Mouse (Mus musculus): ENCODE measurements around the gene Rcan1.

Gene Rcan1

GRCm38 (mm10) chr16:92470706-92471105, at the start of gene Rcan1:
Gene Rcan1 (minus strand): TSS chr16:92470867.
- peak; percentile 65 for DNase-seq (ENCODE audit: low read depth, low spot score)

GRCm38 (mm10) chr16:92519820-92520492, 49.3 kb upstream of the Rcan1 start:
- peak; percentile 77 for DNase-seq (ENCODE audit: low read depth, low spot score)

- no peak for DNase-seq (ENCODE audit: low read depth, low spot score)
Measured at GRCm38 (mm10) chr16:92518718-92519117, 48.1 kb upstream of the Rcan1 start.

- no peak for DNase-seq (ENCODE audit: low read depth, low spot score)
Measured at GRCm38 (mm10) chr16:92516139-92516538, 45.5 kb upstream of the Rcan1 start.

GRCm38 (mm10) chr16:92514896-92515295, 44.2 kb upstream of the Rcan1 start:
- DNase-seq (ENCODE audit: low read depth, low spot score) = peak; percentile 73

- DNase-seq (ENCODE audit: low read depth, low spot score) = peak; percentile 64
Measured at GRCm38 (mm10) chr16:92511773-92512391, 41.2 kb upstream of the Rcan1 start.

- no peak for DNase-seq (ENCODE audit: low read depth, low spot score)
Measured at GRCm38 (mm10) chr16:92510835-92511772, 40.4 kb upstream of the Rcan1 start.

GRCm38 (mm10) chr16:92507573-92507972, 36.9 kb upstream of the Rcan1 start:
- DNase-seq (ENCODE audit: low read depth, low spot score) = no peak

GRCm38 (mm10) chr16:92503105-92503504, 32.4 kb upstream of the Rcan1 start:
- no peak for DNase-seq (ENCODE audit: low read depth, low spot score)

GRCm38 (mm10) chr16:92500534-92500933, 29.9 kb upstream of the Rcan1 start:
- no peak for DNase-seq (ENCODE audit: low read depth, low spot score)

GRCm38 (mm10) chr16:92499324-92499723, 28.7 kb upstream of the Rcan1 start:
- DNase-seq (ENCODE audit: low read depth, low spot score) = no peak

- peak; percentile 63 for DNase-seq (ENCODE audit: low read depth, low spot score)
Measured at GRCm38 (mm10) chr16:92498589-92498981, 27.9 kb upstream of the Rcan1 start.

- no peak for DNase-seq (ENCODE audit: low read depth, low spot score)
Measured at GRCm38 (mm10) chr16:92497851-92498588, 27.4 kb upstream of the Rcan1 start.

GRCm38 (mm10) chr16:92489356-92489755, 18.7 kb upstream of the Rcan1 start:
- no peak for DNase-seq (ENCODE audit: low read depth, low spot score)

- DNase-seq (ENCODE audit: low read depth, low spot score) = peak; percentile 52
Measured at GRCm38 (mm10) chr16:92488456-92488855, 17.8 kb upstream of the Rcan1 start.

- peak; percentile 79 for DNase-seq (ENCODE audit: low read depth, low spot score)
Measured at GRCm38 (mm10) chr16:92487489-92487888, 16.8 kb upstream of the Rcan1 start.

GRCm38 (mm10) chr16:92487086-92487485, 16.4 kb upstream of the Rcan1 start:
- DNase-seq (ENCODE audit: low read depth, low spot score) = no peak

GRCm38 (mm10) chr16:92485436-92485835, 14.8 kb upstream of the Rcan1 start, which contains the start of gene Clic6:
Gene Clic6 (plus strand): TSS chr16:92485736.
- DNase-seq (ENCODE audit: low read depth, low spot score) = no peak

- peak; percentile 77 for DNase-seq (ENCODE audit: low read depth, low spot score)
Measured at GRCm38 (mm10) chr16:92478561-92479150, 8.0 kb upstream of the Rcan1 start.

GRCm38 (mm10) chr16:92475093-92475860, 4.6 kb upstream of the Rcan1 start:
- DNase-seq (ENCODE audit: low read depth, low spot score) = peak; percentile 93

All from ZHBTc4 (cell line).